Mouse (Mus musculus) embryonic fibroblast, embryonic 13.5 days (primary cell): ENCODE results near the gene Epb41l2.

Source experiments
- CTCF ChIP-seq: IDR thresholded peaks from 2 replicates; pipeline ENCODE4 v1.5.1; 2011; ENCODE audit warnings: mild to moderate bottlenecking, control low read depth, low read length, moderate library complexity, borderline replicate concordance; ENCODE audit not compliant: insufficient read depth
- POLR2A ChIP-seq: IDR thresholded peaks from 2 replicates; pipeline ENCODE4 v1.6.1; 2011; ENCODE audit warnings: low read depth, mild to moderate bottlenecking, control low read depth, low read length, moderate library complexity

GRCm38 (mm10) chr10:25482791-25483190, 123.2 kb downstream of the Epb41l2 start:
- no peak for TF ChIP-seq POLR2A
- TF ChIP-seq CTCF = no peak
